Mouse (Mus musculus) hindbrain, embryonic 13.5 days (tissue): ENCODE measurements at regions not wholly inside any gene's neighbourhood (a gene's known extent, or its start where the extent isn't known, plus 50 kb on each side); places are given as distances from the start of the nearest gene placed in this dataset.
A peak's percentile ranks its signal among the peaks of the same experiment; 100 is the strongest.

Experiments
- ATAC-seq: fragments of 200-750 bp; cut with Nextera tagmentation; 2 replicates; pipeline ENCODE4 v1.8.0; 2017; ENCODE audit warnings: moderate TSS enrichment; ENCODE audit not compliant: low FRiP score
- H3K27ac ChIP-seq: fragments of 300-500 bp; sonication (generic); 2 replicates; pipeline ENCODE4 v1.5.1; 2015; ENCODE audit warnings: inconsistent platforms, mild to moderate bottlenecking, moderate library complexity
- H3K27me3 ChIP-seq: fragments of 300-500 bp; sonication (generic); 2 replicates; pipeline ENCODE4 v1.6.1; 2015; ENCODE audit warnings: mild to moderate bottlenecking, inconsistent platforms
- H3K36me3 ChIP-seq: fragments of 300-500 bp; sonication (generic); 2 replicates; pipeline ENCODE4 v1.6.1; 2015; ENCODE audit warnings: mild to moderate bottlenecking, inconsistent platforms
- H3K4me1 ChIP-seq: fragments of 300-500 bp; sonication (generic); replicated peaks from 2 replicates; pipeline ENCODE4 v1.6.1; 2015; ENCODE audit warnings: inconsistent platforms
- H3K4me2 ChIP-seq: fragments of 300-500 bp; sonication (generic); 2 replicates; pipeline ENCODE4 v1.6.1; 2015; ENCODE audit warnings: inconsistent platforms, mild to moderate bottlenecking, moderate library complexity
- H3K4me3 ChIP-seq: fragments of 300-500 bp; sonication (generic); 2 replicates; pipeline ENCODE4 v1.5.1; 2015; ENCODE audit warnings: mild to moderate bottlenecking, inconsistent platforms
- H3K9ac ChIP-seq: fragments of 300-500 bp; sonication (generic); 2 replicates; pipeline ENCODE4 v1.6.1; 2015; ENCODE audit warnings: mild to moderate bottlenecking, inconsistent platforms
- H3K9me3 ChIP-seq: fragments of 300-500 bp; sonication (generic); 2 replicates; pipeline ENCODE4 v1.6.1; 2016; ENCODE audit warnings: inconsistent platforms
- WGBS: fragments of 180-500 bp; shearing (Covaris S2); methylation state at CpG from one replicate; pipeline ENCODE4 v1.1.7; 2015; 5-methylcytosine and 5-hydroxymethylcytosine counted together

DNA sequence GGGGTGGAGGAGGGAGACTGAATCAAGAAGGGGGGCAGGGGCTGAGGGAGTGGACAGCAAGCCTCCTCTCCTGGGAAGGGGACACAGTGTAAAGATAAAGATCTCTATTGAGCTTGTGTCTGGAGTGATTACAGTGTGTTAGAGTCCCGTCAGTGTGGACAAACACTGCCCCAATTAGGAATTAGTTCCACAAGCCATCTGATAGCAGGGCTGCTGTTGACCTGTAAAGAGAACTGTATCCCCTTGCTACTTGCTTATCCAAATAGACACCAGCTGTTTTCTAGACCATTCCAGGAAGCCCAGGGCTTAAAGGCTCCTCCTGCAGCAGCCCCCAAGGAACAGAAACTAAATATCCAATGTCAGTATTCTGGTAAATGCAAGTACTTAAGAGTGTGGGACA, 111.4 kb upstream of the Sox14 start:
- WGBS: 30% methylated on average over 1 of the region's 1 CpGs
- Histone ChIP-seq H3K36me3 (no peaks in the 10 kb centered on the region), H3K9me3 (0 out of 2 replicates have a peak, but pooled peaks cover 7% of the 10 kb centered on the region), H3K4me2 (no peak overlapping the region), H3K27me3 (peaks cover 13% of the 10 kb centered on the region), H3K4me1 (no peaks in the 10 kb centered on the region), H3K9ac (no peak overlapping the region), H3K27ac (no peak overlapping the region), H3K4me3 (no peak overlapping the region)
- ATAC-seq: no peak

DNA sequence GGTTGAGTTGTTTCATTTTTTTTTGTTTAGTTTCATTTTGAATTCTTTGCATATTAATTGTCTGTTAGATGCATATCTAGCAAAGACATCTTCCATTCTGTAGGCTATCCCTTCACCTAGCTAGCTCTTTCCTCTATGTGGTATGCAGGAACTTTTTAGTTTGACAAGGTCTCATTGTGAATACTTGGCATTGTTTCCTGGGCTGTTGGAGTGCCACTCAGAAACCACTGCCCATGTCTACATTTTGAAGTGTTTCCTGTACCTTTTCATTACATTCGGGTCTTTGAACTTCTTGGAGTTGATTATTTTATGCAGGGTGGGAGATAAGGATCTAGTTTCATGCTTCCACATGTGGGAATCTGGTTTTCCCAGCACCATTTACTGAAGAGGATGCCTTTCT, 104.8 kb upstream of the Sox14 start:
- Histone ChIP-seq H3K4me1 (no peaks in the 10 kb centered on the region), H3K4me3 (no peak overlapping the region), H3K27ac (no peak overlapping the region), H3K9ac (no peak overlapping the region), H3K4me2 (no peak overlapping the region), H3K36me3 (no peaks in the 10 kb centered on the region), H3K9me3 (no peaks in the 10 kb centered on the region), H3K27me3 (peaks cover 13% of the 10 kb centered on the region)
- 94% methylated on average over 1 of the region's 1 CpGs for WGBS
- no peak for ATAC-seq

DNA sequence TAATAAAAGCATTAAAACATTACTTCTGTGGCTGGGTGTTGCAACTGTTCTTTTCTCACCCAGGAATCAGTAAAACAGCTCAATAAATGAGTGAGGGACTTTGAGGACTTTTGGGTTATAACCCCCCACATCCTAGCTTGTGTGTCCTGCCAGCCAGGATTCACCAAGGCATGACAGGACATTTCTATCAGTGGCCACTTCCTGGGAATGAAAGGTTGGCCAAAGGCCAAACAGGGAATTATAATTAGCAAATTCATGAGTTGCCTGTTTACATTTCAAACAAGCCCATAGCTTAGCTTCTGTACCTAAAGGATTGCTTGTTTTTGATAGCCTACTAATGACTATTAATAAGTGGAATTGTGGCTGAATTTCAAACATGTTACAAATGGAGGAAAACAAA, 85.6 kb upstream of the Sox14 start:
- Histone ChIP-seq H3K4me2 (no peak overlapping the region), H3K9me3 (no peaks in the 10 kb centered on the region), H3K27me3 (no peaks in the 10 kb centered on the region), H3K36me3 (no peaks in the 10 kb centered on the region), H3K27ac (no peak overlapping the region), H3K4me3 (no peak overlapping the region), H3K4me1 (0 out of 2 replicates have a peak, but pooled peaks cover 3% of the 10 kb centered on the region), H3K9ac (no peak overlapping the region)
- no peak for ATAC-seq

DNA sequence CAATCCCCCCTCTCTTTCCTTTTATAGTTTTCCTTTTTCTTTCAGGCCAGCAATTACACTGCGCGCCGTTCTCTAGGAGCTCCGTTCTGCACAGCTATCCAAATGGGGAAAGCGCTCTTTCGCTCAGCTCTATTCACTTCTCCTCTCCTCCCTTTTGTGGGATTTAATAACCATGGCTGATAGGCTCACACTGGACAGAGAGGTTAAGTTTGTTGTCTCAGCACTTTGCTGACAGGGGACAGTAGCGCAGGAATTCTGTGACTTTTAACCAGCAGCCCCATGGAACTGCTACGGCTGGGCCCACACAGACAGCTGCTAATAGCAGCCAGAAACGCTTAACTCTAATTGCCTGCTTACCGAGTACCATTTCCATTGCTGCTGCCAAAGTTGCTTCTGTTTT, 78.8 kb upstream of the Sox14 start:
- peaks cover 4% of the 10 kb centered on the region; the same call in 1 of the 2 replicates for H3K9me3 ChIP-seq
- WGBS: 13% methylated on average over 10 of the region's 10 CpGs
- H3K4me2 ChIP-seq: peak overlapping the region; percentile 43
- peaks cover 14% of the 10 kb centered on the region for H3K4me1 ChIP-seq
- 0 out of 2 replicates have a peak overlapping the region, but pooled peaks have one; percentile 3 for H3K4me3 ChIP-seq
- H3K27ac ChIP-seq: peak overlapping the region; percentile 48
- H3K9ac ChIP-seq: no peak overlapping the region
- ATAC-seq: peak; percentile 63; the same call in 1 of the 2 replicates
- H3K27me3 ChIP-seq: no peaks in the 10 kb centered on the region
- H3K36me3 ChIP-seq: no peaks in the 10 kb centered on the region

DNA sequence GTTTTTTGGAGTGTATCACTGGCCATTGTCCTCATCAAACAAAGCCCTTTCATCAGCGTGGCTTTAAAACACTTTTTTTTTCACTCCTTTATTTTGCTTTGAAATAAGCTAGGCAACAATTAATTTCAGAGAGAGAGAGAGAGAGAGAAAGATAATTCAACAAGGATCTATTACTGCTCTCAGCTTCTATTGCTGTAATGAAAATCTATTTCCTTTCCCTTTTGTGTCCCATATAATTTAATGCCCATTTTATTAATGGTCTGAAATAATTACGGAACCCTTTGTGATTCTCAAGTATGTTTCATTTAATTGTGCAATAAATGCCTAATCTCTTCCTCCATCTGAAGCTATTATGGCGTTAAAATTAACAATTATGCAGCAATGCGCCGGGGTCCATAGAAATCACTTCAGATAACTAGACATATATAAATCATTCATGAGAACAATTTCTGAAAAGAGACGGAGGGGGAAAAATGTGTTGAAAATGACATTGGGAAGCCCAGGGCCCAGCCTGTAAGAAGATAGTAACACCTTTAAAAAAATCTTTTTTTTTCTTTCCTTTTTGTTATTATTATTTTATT, 78.2 kb upstream of the Sox14 start:
- peak overlapping the region; percentile 43; the same call in 1 of the 2 replicates for H3K4me2 ChIP-seq
- no peaks in the 10 kb centered on the region for H3K36me3 ChIP-seq
- no peaks in the 10 kb centered on the region for H3K27me3 ChIP-seq
- 24% methylated on average over 6 of the region's 6 CpGs for WGBS
- peak overlapping the region; percentile 42 for H3K27ac ChIP-seq
- H3K9ac ChIP-seq: no peak overlapping the region
- peaks cover 14% of the 10 kb centered on the region for H3K4me1 ChIP-seq
- peaks cover 6% of the 10 kb centered on the region; the same call in 1 of the 2 replicates for H3K9me3 ChIP-seq
- H3K4me3 ChIP-seq: no peak overlapping the region
- ATAC-seq: no peak
